Mouse (Mus musculus): Measurements from ENCODE around the gene Epo. TPM values are rescaled to one million over a fixed set of nuclear protein-coding genes. Genes with fewer than 3 reads are reported as not detected.

Epo gene
- total RNA-seq, 1 experiment = 0.36 TPM

DNA sequence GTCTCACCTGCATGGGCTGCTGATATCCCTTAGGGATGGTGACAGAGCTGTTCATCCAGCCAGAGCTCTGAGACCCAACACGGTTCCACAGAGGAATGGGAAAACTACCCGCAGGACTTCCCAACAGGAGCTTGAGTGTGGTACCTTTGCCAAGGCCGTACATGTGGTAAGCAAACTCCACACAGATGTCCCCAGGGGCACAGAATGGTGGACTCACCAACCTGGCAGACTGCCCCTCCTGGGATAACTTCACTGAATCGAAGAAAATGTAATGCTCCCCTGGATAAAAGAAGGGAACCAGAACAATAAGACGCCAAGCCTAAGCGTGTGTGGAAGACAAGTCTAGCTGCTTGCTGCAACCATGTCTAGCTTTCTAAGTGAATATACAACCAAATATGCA lies 66.1 kb downstream of the Epo start:
- Histone ChIP-seq H3K4me1 (ENCODE audit: control insufficient read depth in 2 of 2, insufficient read depth in 2 of 2, low read length in 2 of 2, poor library complexity in 1 of 2) (no peaks in the 10 kb centered on the region), H3K27ac (ENCODE audit: insufficient read depth, low read depth, low read length, poor library complexity, severe bottlenecking) (no peak overlapping the region), H3K36me3 (ENCODE audit: control insufficient read depth, insufficient read depth, low read length, poor library complexity, severe bottlenecking) (no peaks in the 10 kb centered on the region), H3K4me3 (ENCODE audit: insufficient read depth in 1 of 2, low read depth in 1 of 2, low read length in 2 of 2, poor library complexity in 1 of 2, severe bottlenecking in 1 of 2) (no peak overlapping the region), H3K9ac (ENCODE audit: insufficient read depth, low read depth, low read length, poor library complexity, severe bottlenecking) (no peak overlapping the region), H3K9me3 (ENCODE audit: control insufficient read depth, insufficient read depth, low read depth, low read length) (no peaks in the 10 kb centered on the region)
- in situ Hi-C loops (cut with MboI; ENCODE audit: low sequenced_read_pairs in 2 of 2, unreplicated experiment in 2 of 2) = no loop called here
- TF ChIP-seq ZNF384 (IDR thresholded peaks at IDR 0.05; ENCODE audit: low read depth, low read length) (no peak), HCFC1 (IDR thresholded peaks at IDR 0.05; ENCODE audit: borderline replicate concordance, insufficient read depth, low read length) (no peak), CHD2 (IDR thresholded peaks at IDR 0.05; ENCODE audit: low read depth, low read length) (no peak), MAFK (IDR thresholded peaks at IDR 0.05; ENCODE audit: insufficient read depth, low read depth, low read length) (no peak)
- DNase-seq (ENCODE audit: low read depth, low spot score) = no peak

DNA sequence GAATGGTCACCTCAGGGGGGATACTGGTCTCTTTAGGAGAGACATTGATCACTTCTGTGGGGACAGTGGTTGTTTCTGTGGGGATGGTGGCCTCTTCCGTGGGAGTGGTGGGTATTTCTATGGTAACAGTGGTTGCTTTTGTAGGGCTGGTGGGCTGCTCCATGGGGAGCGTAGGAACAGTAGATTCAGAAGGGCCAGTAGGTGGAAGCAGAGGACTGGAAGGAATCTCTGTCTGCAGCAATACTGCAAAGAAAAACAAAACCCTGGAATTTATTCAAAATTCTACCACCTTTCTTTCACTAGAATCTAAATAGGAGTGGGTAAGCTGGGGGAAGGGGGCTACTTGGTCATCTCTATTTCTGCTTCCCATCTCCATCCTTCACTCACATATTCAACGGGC lies 68.0 kb downstream of the Epo start:
- Histone ChIP-seq H3K9ac (ENCODE audit: insufficient read depth, low read depth, low read length, poor library complexity, severe bottlenecking) (no peak overlapping the region), H3K36me3 (ENCODE audit: control insufficient read depth, insufficient read depth, low read length, poor library complexity, severe bottlenecking) (no peaks in the 10 kb centered on the region), H3K27ac (ENCODE audit: insufficient read depth, low read depth, low read length, poor library complexity, severe bottlenecking) (no peak overlapping the region), H3K4me3 (ENCODE audit: insufficient read depth in 1 of 2, low read depth in 1 of 2, low read length in 2 of 2, poor library complexity in 1 of 2, severe bottlenecking in 1 of 2) (no peak overlapping the region), H3K9me3 (ENCODE audit: control insufficient read depth, insufficient read depth, low read depth, low read length) (no peaks in the 10 kb centered on the region), H3K4me1 (ENCODE audit: control insufficient read depth in 2 of 2, insufficient read depth in 2 of 2, low read length in 2 of 2, poor library complexity in 1 of 2) (no peaks in the 10 kb centered on the region)
- in situ Hi-C loops (cut with MboI; ENCODE audit: low sequenced_read_pairs in 2 of 2, unreplicated experiment in 2 of 2) = no loop called here
- no peak for DNase-seq (ENCODE audit: low read depth, low spot score)
- no peak for TF ChIP-seq ZNF384 (IDR thresholded peaks at IDR 0.05; ENCODE audit: low read depth, low read length)
- TF ChIP-seq MAFK (IDR thresholded peaks at IDR 0.05; ENCODE audit: insufficient read depth, low read depth, low read length) = no peak
- TF ChIP-seq CHD2 (IDR thresholded peaks at IDR 0.05; ENCODE audit: low read depth, low read length) = no peak
- TF ChIP-seq ZC3H11A (IDR thresholded peaks at IDR 0.05; ENCODE audit: borderline replicate concordance, low read depth, low read length) = no peak
- TF ChIP-seq HCFC1 (IDR thresholded peaks at IDR 0.05; ENCODE audit: borderline replicate concordance, insufficient read depth, low read length) = no peak

DNA sequence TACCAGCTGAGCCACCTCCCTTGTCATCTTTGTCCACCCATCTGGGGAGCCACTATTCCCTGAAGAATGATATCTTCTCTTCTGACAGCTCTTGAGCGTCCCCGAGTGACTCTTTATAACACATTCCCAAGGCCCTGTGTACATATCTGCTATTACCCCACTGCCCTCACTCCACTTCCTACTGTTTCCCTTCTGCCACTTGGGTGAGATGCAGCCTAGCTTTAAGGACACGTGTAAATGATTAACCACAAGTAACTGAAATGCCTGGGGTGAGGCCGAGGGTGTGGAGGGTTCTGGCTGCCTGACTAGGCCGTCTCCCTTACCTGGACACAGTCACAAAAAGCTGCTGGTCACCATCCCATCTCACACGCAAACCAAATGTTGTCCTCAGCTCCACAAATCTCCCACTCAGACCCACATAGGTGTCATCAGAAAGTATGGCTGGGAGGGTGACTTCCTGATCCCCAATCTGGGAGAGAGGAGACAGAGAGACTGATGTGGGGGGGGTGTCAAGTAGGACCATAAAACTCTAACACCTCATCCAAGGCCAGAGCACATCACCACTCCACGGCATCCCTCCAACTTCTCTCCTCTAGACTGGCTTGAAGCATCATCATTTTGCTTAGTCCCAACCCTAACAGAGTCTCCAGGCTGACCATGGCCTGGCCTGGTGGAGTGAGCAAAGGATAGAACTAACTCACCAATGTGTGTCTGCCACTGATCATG lies 77.0 kb downstream of the Epo start:
- no peak for DNase-seq (ENCODE audit: low read depth, low spot score)
- in situ Hi-C loops (cut with MboI; ENCODE audit: low sequenced_read_pairs in 2 of 2, unreplicated experiment in 2 of 2) = no loop called here
- Histone ChIP-seq H3K36me3 (ENCODE audit: control insufficient read depth, insufficient read depth, low read length, poor library complexity, severe bottlenecking) (no peaks in the 10 kb centered on the region), H3K9me3 (ENCODE audit: control insufficient read depth, insufficient read depth, low read depth, low read length) (no peaks in the 10 kb centered on the region), H3K9ac (ENCODE audit: insufficient read depth, low read depth, low read length, poor library complexity, severe bottlenecking) (no peak overlapping the region), H3K27ac (ENCODE audit: insufficient read depth, low read depth, low read length, poor library complexity, severe bottlenecking) (no peak overlapping the region), H3K4me1 (ENCODE audit: control insufficient read depth in 2 of 2, insufficient read depth in 2 of 2, low read length in 2 of 2, poor library complexity in 1 of 2) (no peaks in the 10 kb centered on the region), H3K4me3 (ENCODE audit: insufficient read depth in 1 of 2, low read depth in 1 of 2, low read length in 2 of 2, poor library complexity in 1 of 2, severe bottlenecking in 1 of 2) (no peak overlapping the region)
- no peak for TF ChIP-seq MAFK (IDR thresholded peaks at IDR 0.05; ENCODE audit: insufficient read depth, low read depth, low read length)
- TF ChIP-seq ZNF384 (IDR thresholded peaks at IDR 0.05; ENCODE audit: low read depth, low read length) = no peak
- no peak for TF ChIP-seq CHD2 (IDR thresholded peaks at IDR 0.05; ENCODE audit: low read depth, low read length)

DNA sequence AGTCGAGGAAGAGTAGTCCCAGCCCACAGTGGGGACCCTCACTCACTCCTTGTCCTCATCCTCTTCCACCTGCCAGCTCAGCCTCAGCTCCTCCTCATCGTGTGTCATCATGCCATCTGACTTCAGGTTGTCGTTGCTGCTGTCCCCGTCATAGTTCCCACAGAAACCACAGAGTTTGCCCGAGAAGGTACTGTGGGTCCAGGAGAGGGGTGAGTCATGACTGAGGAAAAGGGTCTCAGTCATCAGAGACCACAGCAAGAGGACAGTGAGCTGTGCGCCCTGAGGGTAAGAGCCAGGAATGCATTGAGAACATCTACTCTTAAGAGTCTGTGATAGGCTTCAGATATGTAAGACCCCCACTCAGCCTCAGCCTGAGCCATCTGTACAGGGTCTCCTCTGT lies 77.8 kb downstream of the Epo start:
- no peaks in the 10 kb centered on the region for H3K9me3 ChIP-seq (ENCODE audit: control insufficient read depth, insufficient read depth, low read depth, low read length)
- no peak for DNase-seq (ENCODE audit: low read depth, low spot score)
- TF ChIP-seq ZNF384 (IDR thresholded peaks at IDR 0.05; ENCODE audit: low read depth, low read length) (no peak), MAFK (IDR thresholded peaks at IDR 0.05; ENCODE audit: insufficient read depth, low read depth, low read length) (no peak)
- H3K36me3 ChIP-seq (ENCODE audit: control insufficient read depth, insufficient read depth, low read length, poor library complexity, severe bottlenecking) = no peaks in the 10 kb centered on the region
- H3K27ac ChIP-seq (ENCODE audit: insufficient read depth, low read depth, low read length, poor library complexity, severe bottlenecking) = no peak overlapping the region
- no peak overlapping the region for H3K9ac ChIP-seq (ENCODE audit: insufficient read depth, low read depth, low read length, poor library complexity, severe bottlenecking)
- in situ Hi-C loops (cut with MboI; ENCODE audit: low sequenced_read_pairs in 2 of 2, unreplicated experiment in 2 of 2) = no loop called here
- no peaks in the 10 kb centered on the region for H3K4me1 ChIP-seq (ENCODE audit: control insufficient read depth in 2 of 2, insufficient read depth in 2 of 2, low read length in 2 of 2, poor library complexity in 1 of 2)
- no peak overlapping the region for H3K4me3 ChIP-seq (ENCODE audit: insufficient read depth in 1 of 2, low read depth in 1 of 2, low read length in 2 of 2, poor library complexity in 1 of 2, severe bottlenecking in 1 of 2)

DNA sequence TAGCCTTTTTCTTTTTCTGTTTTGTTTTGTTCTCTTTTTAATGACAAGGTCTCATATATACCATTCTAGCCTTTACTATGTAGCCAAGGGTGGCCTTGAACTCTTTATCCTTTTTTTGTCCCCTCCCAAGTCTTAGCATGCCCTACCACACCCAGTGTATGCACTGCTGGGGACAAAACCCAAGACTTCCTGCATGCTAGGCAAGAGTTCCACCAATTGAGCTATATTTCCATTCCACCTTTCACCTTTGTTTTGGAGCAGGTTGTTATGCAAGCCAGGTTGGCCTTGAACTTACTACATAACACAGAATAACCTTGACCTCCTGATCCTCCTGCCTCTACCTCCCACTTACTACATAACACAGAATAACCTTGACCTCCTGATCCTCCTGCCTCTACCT lies 87.5 kb downstream of the Epo start:
- Histone ChIP-seq H3K4me3 (ENCODE audit: insufficient read depth in 1 of 2, low read depth in 1 of 2, low read length in 2 of 2, poor library complexity in 1 of 2, severe bottlenecking in 1 of 2) (no peak overlapping the region), H3K27ac (ENCODE audit: insufficient read depth, low read depth, low read length, poor library complexity, severe bottlenecking) (no peak overlapping the region), H3K9me3 (ENCODE audit: control insufficient read depth, insufficient read depth, low read depth, low read length) (no peaks in the 10 kb centered on the region), H3K4me1 (ENCODE audit: control insufficient read depth in 2 of 2, insufficient read depth in 2 of 2, low read length in 2 of 2, poor library complexity in 1 of 2) (no peaks in the 10 kb centered on the region), H3K9ac (ENCODE audit: insufficient read depth, low read depth, low read length, poor library complexity, severe bottlenecking) (no peak overlapping the region), H3K36me3 (ENCODE audit: control insufficient read depth, insufficient read depth, low read length, poor library complexity, severe bottlenecking) (no peaks in the 10 kb centered on the region)
- no peak for TF ChIP-seq MAFK (IDR thresholded peaks at IDR 0.05; ENCODE audit: insufficient read depth, low read depth, low read length)
- TF ChIP-seq ZC3H11A (IDR thresholded peaks at IDR 0.05; ENCODE audit: borderline replicate concordance, low read depth, low read length) = no peak
- TF ChIP-seq ZNF384 (IDR thresholded peaks at IDR 0.05; ENCODE audit: low read depth, low read length) = no peak
- TF ChIP-seq HCFC1 (IDR thresholded peaks at IDR 0.05; ENCODE audit: borderline replicate concordance, insufficient read depth, low read length) = no peak
- TF ChIP-seq CHD2 (IDR thresholded peaks at IDR 0.05; ENCODE audit: low read depth, low read length) = no peak
- in situ Hi-C loops (cut with MboI; ENCODE audit: low sequenced_read_pairs in 2 of 2, unreplicated experiment in 2 of 2) = no loop called here
- DNase-seq (ENCODE audit: low read depth, low spot score) = no peak

Data from ES-E14 (cell line).